Mouse (Mus musculus) left cerebral cortex, postnatal 14 days (tissue): ENCODE data around the gene Mrpl49. TPM values are rescaled to one million over a fixed set of nuclear protein-coding genes. Genes with fewer than 3 reads are reported as not detected.
A peak's percentile ranks its signal among the peaks of the same experiment; 100 is the strongest.

Source experiments
- DNase-seq, 2 experiments: peaks; one replicate each; pipeline ENCODE4 v3.0.0; 2021 to 2022; ENCODE audit warnings: low spot score in 2 of 2, mixed read lengths in 1 of 2
- intact Hi-C: fragments of 180-260 bp; cut with DNase I; formaldehyde crosslinking; loops from one replicate; pipeline ENCODE4 v1.15.1; 2025
- microRNA-seq, 2 experiments: library from miRNA; unstranded; fragments of <30 nt; microRNA quantifications; one replicate each; pipeline ENCODE4 v1.2.0; 2022
- total RNA-seq, 2 experiments: library from RNA; stranded (reverse); gene quantifications; 2 replicates each; pipeline ENCODE4 v1.2.3; 2021

The Mrpl49 gene
- total RNA-seq, 2 experiments from 2014 or later: 49.8 to 54.3 TPM

DNA sequence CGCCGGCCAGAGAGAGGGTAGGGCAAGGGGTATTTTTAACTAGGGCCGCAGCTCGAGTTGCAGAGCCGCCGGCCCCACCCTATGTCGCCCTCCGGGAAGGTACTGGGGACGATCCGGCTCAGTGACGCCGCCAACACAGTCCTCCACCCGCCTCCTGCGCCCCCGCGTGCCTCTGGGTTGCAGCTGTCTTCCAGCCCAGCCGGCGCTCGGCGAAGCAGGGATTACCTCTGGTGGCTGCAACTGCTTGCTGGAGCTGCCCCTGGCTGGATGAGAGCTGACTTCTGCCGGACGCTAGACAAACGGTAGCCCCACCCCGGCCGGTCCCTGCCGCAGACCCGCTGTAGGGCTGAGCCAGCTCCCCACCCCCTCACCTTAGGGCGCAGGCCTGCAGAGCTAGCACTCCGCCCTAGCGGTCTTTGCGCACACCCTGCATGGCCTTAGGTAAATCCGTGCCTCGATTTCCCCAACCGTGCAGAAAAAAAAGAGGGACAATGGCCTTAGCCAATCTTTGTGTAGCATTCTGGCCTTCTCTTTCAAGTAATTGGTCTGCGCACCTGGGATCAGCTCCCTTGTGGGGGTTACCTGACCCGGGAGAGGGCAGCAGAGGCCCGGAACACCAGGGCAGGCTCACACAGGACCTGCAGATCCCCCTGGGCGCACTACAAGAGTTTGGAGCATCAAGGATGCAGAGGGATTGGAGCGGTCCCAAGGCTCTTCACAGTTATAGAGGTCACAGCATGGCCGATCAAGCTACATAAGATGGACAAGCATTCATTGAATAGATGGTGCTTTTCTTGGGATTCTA is 41.9 kb downstream of the Mrpl49 start, which contains the start of gene Capn1:
TSS of gene Capn1 (minus strand) at position 387 of the 805 bp plus-strand sequence.
- intact Hi-C loops: loop anchor here (5.0 kb wide), 1 partner anchor 93 kb away; the partner anchor contains the start of gene Cdc42ep2
- peak; percentile 52 to 68 for DNase-seq

DNA sequence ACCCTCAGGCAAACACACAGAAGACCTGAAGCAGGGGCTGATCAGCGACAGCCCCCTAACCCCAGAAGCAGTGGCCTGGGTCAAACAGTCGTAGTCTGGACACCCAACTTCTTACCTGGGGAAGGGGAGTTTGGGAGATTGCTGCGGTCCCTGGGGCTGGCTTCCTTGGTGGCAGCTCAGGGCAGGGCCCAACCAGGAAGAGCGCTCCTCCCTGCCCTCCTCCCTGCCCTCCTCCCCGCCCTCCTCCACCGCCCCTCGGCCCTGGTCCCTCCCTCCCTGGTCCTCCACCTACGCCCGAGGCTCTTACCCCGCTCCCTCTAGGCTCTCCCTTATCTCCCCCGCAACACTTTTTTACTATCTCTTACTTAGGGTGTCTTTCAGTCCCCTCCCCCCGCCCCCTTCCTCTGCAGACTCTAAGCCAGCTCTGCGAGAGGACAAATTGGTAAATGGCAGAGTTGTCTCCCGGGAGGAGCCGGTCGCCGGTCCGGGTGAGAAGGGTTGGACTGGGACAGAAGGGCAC is 42.5 kb downstream of the Mrpl49 start:
- intact Hi-C loops: loop anchor here (5.0 kb wide), 1 partner anchor 93 kb away; the partner anchor contains the start of gene Cdc42ep2
- DNase-seq: no peak

DNA sequence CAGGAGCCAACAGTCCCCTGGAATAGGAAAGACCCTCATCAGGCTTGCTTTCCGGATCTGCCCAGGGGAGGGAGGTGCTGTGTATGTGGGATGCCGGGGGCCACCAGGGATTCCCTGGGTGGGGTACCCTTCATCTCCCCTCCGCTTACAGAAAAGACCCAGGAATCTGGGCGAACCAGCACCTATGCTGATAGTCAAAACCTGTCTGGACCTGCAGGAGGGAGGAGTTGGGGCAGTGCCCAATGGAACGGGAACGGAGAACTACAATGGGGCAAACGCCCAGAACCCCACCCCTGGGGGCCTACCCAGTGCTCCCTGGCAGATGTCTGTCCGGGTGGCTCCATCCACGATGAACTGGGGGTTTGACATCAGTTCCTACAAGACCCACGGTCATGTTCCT is 43.9 kb downstream of the Mrpl49 start:
- no peak for DNase-seq
- intact Hi-C loops: no loop called here

DNA sequence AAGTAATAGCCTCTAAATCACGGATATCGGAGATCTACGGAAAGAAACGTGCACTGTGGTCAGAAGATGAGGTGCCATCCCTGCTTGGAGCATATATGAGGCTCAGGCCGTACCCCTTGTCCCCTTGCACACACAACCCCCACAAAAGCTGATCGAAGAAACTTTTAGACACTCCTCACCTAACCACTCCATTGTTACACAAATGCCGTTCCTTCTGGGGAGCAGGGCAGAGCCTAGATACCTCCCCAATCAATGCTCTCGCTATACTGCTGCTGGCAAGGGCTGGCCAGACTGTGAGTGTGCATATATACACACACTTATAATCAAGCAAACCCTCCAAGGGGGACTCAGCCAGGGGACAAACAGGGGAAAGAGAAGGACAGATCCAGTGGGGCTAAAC is 48.4 kb downstream of the Mrpl49 start:
- no peak for DNase-seq
- intact Hi-C loops: no loop called here

DNA sequence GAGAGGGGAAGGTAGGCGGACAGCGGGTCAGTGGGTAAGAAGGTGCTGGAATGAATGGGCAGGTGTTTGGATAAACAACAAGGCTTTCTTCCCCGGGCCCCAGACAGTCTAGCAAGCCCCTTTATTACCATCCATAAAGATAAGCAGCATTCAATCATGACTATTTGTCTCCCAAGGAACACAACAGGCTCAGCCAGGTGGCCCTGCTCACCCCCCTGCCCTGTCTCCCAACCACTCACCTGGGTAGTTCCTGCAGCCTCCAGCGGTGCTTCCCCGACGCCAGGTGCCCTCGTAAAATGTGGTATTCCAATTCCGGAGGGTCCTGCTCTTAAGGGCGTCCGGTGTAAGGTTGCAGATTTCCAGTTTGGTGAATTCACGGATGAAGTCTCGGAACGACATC is 50.6 kb downstream of the Mrpl49 start:
- intact Hi-C loops: no loop called here
- DNase-seq: no peak

DNA sequence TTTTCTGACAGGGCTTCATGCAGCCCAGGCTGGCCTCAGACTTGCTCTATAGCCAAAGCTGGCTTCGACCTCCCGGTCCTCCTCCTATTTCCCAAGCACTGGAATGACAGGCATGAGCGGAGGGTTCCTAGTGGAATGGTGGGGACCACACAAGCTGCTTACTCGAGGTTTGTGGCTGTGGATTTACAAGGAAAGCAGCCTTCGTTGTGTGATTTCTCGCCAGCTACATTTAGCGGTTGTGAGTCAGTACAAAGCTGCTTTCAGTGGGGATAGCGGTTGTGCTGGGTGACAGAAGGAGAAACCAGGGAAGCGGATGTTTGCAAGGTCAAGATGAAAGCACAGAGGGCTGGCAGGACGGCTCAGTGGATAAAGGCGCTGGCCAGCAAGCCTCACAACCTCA is 52.0 kb downstream of the Mrpl49 start:
- intact Hi-C loops: no loop called here
- DNase-seq: no peak

Small RNAs within 50 kb of the gene (microRNA-seq; reads per million reads assigned to microRNA genes)
- gene Mir6988: 2.6 to 4.0 reads per million in 2 experiments

Other genes with a start within 250 kb of the Mrpl49 start
- gene Frmd8, start 182.5 kb downstream of the Mrpl49 start, total RNA-seq: 10 to 100 TPM; 11.1 to 12.1 TPM
- gene Slc25a45, start 180.0 kb downstream of the Mrpl49 start, total RNA-seq: 1 to 10 TPM; 2.8 to 3.0 TPM
- 1 to 10 TPM; 5.6 to 5.9 TPM for gene Tigd3, start 163.6 kb downstream of the Mrpl49 start, total RNA-seq
- gene Dpf2, start 144.8 kb downstream of the Mrpl49 start, total RNA-seq: 10 to 100 TPM; 87.6 to 90.4 TPM
- gene Cdc42ep2, start 133.0 kb downstream of the Mrpl49 start, total RNA-seq: 1 to 10 TPM; 7.1 to 8.0 TPM
- gene Pola2, start 93.6 kb downstream of the Mrpl49 start, total RNA-seq: 1 to 10 TPM; 6.2 to 6.6 TPM
- not detected for gene Slc22a20, start 71.6 kb downstream of the Mrpl49 start, total RNA-seq
- 10 to 100 TPM; 14.5 to 17.4 TPM for gene Capn1, start 41.9 kb downstream of the Mrpl49 start, total RNA-seq
- 10 to 100 TPM; 41.2 to 44.4 TPM for gene Syvn1, start 11.2 kb downstream of the Mrpl49 start, total RNA-seq
- gene Fau, start 59 bp upstream of the Mrpl49 start, total RNA-seq: 100 to 1,000 TPM; 597 to 658 TPM
- 10 to 100 TPM; 39.4 to 41.7 TPM for gene Znhit2, start 3.4 kb upstream of the Mrpl49 start, total RNA-seq
- gene Tm7sf2, start 10.6 kb upstream of the Mrpl49 start, total RNA-seq: 10 to 100 TPM; 41.3 to 46.1 TPM
- 10 to 100 TPM; 73.9 to 87.1 TPM for gene Vps51, start 19.4 kb upstream of the Mrpl49 start, total RNA-seq
- gene Tmem262, start 22.2 kb upstream of the Mrpl49 start, total RNA-seq: not detected
- gene Gm28374, start 24.5 kb upstream of the Mrpl49 start, total RNA-seq: 1 to 10 TPM in 1 of 2 experiments, under 1 TPM in 1; 0.59 to 1.3 TPM
- gene Zfpl1, start 27.2 kb upstream of the Mrpl49 start, total RNA-seq: 10 to 100 TPM; 32.8 to 35.0 TPM
- under 1 TPM; 0.38 to 0.44 TPM for gene Cdca5, start 27.2 kb upstream of the Mrpl49 start, total RNA-seq
- not detected for gene AC131692.1, start 36.6 kb upstream of the Mrpl49 start, total RNA-seq
- not detected for gene Naaladl1, start 48.0 kb upstream of the Mrpl49 start, total RNA-seq
- 10 to 100 TPM; 23.7 to 24.7 TPM for gene Sac3d1, start 60.9 kb upstream of the Mrpl49 start, total RNA-seq
- gene Snx15, start 70.5 kb upstream of the Mrpl49 start, total RNA-seq: 10 to 100 TPM; 39.2 to 42.9 TPM
- gene Batf2, start 83.2 kb upstream of the Mrpl49 start, total RNA-seq: under 1 TPM in 1 of 2 experiments, not detected in 1; 0.33 TPM
- 10 to 100 TPM; 61.2 to 69.7 TPM for gene Arl2, start 83.8 kb upstream of the Mrpl49 start, total RNA-seq
- gene Majin, start 126.6 kb upstream of the Mrpl49 start, total RNA-seq: under 1 TPM; 0.27 to 0.40 TPM
- not detected for gene Gpha2, start 168.6 kb upstream of the Mrpl49 start, total RNA-seq
- gene Ppp2r5b, start 178.1 kb upstream of the Mrpl49 start, total RNA-seq: 100 to 1,000 TPM; 187 to 194 TPM
- 10 to 100 TPM; 37.8 to 38.5 TPM for gene Atg2a, start 183.9 kb upstream of the Mrpl49 start, total RNA-seq
- 10 to 100 TPM; 44.2 to 51.7 TPM for gene Ehd1, start 218.9 kb upstream of the Mrpl49 start, total RNA-seq
- gene Cdc42bpg, start 248.7 kb upstream of the Mrpl49 start, total RNA-seq: 1 to 10 TPM; 2.7 to 3.1 TPM